Mouse (Mus musculus): ENCODE results near the gene Sox9.

DNA sequence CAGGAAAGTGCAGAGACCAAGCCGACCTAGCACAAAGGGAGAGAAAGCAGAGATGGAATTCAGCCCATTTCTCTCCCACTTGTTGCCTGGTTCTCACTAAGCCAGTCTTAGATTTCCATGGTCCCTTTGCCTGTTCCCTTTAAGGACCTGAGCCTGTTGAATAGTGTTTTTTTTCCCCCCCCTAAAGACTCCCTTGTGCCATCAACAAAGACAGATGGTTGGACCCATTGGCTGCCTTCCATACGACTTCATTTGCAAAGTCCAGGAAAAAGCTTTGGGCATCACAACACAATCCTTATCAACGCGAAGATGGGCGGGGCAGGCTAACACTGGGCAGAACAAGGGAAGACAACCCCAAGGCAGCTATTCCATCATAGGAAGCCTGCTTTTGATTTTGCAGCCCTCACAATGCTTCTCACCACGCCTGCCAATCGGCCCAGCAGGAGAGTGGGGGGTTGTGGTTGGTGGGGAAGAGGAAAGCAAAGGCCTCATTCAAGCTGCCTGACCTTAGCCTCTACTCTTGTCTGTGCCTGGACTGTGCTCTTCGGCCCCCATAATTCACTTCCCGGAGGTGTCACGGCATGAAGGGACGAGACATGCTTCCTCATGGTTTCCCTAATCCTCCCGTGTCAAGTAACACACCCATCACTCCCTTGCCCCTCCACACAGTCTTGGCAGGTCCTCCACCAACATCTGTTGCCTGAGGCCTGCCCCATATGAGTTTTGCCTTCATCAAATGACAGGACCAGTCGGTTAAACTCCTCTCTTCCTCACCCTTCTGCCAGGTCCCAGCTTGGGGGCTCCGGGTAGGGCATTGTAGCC lies 36.0 kb downstream of the Sox9 start:
- TF ChIP-seq TBP (IDR thresholded peaks at IDR 0.05; ENCODE audit: low read depth, low read length), result no peak
- TF ChIP-seq TAL1 (IDR thresholded peaks at IDR 0.05; ENCODE audit: low read length), result no peak
- TF ChIP-seq MYC (IDR thresholded peaks at IDR 0.05; ENCODE audit: low read depth, low read length), result no peak
- no peak for TF ChIP-seq CHD2 (IDR thresholded peaks at IDR 0.05; ENCODE audit: low read length)
